Mouse (Mus musculus): ENCODE data around the gene 3110040M04Rik.
"Not testable (repeated sequence)": the region's sequence is repeated elsewhere in the genome, so short reads cannot be mapped to it uniquely, and the experiment has no call there.

The 3110040M04Rik gene

DNA sequence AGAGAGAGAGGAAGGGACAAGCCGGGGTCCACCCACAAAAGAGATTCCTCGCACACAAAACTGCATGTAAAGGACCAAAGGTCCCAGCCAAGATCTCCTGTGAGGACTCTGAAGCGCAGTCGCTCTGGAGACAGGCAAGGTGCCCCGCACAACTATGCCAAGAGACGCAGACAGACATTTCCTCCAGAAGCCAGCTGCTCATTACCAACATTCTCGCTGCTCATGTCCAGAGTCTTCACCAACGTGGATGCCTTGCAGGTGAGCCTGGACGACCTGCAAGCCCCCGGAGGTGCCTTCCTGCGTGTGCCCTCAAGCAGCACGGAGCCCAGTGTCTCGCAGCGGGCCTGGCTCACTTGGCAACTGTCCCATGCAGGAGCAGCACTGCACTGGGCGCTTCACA is 11.2 kb upstream of the 3110040M04Rik start:
- DNase-seq = not testable (repeated sequence)

GRCm38 (mm10) chr1:151195986-151196385 is 7.9 kb upstream of the 3110040M04Rik start:
- DNase-seq = not testable (repeated sequence)

DNA sequence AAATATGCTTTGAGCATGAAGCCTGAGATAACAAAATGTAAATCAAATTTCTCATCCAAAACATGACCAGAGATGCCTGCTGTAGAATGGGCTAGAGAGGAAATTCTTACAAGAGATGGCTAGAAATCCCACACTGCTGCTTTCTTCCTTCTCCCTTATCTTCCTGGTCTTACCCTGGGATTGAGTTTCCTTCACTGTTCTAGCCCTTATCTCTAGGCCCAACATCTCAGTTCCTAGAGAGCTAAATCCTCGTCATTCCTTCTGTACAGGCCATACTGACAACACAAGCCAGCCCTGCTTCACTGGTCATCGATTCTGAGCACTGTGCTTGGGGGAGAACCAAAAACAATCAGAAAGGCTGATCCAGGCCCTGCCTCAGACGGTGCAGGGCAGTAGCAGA is 7.2 kb upstream of the 3110040M04Rik start:
- DNase-seq = not testable (repeated sequence)

GRCm38 (mm10) chr1:151198120-151198519 is 5.8 kb upstream of the 3110040M04Rik start, which contains the start of gene Gm47995:
Gm47995 (plus strand) TSS chr1:151198448.
- not testable (repeated sequence) for DNase-seq

- not testable (repeated sequence) for DNase-seq
These were observed 3.3 kb upstream of the 3110040M04Rik start for GRCm38 (mm10) chr1:151200620-151201019.

DNA sequence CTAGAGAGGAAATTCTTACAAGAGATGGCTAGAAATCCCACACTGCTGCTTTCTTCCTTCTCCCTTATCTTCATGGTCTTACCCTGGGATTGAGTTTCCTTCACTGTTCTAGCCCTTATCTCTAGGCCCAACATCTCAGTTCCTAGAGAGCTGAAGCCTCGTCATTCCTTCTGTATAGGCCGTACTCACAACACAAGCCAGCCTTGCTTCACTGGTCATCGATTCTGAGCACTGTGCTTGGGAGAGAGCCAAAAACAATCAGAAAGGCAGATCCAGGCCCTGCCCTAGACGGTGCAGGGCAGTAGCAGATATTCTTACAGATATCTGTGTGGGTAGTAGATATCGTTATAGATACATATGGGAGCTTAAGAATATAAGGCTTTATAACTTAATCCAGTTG is 1.1 kb upstream of the 3110040M04Rik start:
- DNase-seq = not testable (repeated sequence)

GRCm38 (mm10) chr1:151208493-151208892 is 4.6 kb downstream of the 3110040M04Rik start:
- DNase-seq = not testable (repeated sequence)

DNA sequence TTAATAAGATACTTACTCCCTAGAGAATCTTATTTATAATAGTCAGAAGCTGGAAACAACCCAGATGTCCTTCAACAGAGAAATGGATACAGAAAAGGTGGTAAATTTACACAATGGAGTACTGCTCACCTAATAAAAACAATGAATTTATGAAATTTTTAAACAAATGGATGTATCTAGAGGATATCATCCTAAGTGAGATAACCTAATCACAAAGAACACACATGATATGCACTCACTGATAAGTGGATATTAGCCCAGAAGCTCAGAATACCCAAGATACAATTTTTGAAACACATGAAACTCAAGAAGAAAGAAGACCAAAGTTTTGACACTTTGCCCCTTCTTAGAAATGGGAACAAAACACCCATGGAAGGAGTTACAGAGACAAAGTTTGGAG is 5.0 kb downstream of the 3110040M04Rik start:
- DNase-seq = not testable (repeated sequence)

DNA sequence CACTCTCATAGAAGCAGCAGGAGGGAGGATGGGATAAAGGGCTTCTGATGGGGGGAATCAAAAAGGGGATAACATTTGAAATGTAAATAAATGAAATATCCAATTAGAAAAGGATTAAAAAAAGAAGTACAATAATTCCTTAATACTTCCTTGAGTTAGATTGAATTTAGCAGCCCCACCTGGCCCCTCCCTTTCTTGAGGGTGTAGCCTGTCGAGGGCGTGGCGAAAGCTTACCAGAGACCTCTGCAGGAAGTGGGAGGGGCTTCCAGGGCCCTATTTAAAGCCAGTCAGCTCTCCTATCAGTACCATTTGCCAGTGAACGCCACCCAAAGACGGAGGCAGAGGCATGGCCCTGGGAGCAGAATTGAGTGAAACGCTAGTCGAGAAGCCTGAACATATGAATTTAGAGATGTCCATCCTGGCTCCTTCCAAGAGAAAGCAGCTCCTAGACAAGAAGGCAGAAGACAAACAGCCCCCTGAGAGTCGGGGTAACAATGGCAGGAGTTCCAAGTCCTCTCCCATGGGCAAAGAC is 6.0 kb downstream of the 3110040M04Rik start, which contains the start of gene Gm47996:
Gene Gm47996 (plus strand): TSS at position 308 of the 532 bp plus-strand sequence.
- not testable (repeated sequence) for DNase-seq

- DNase-seq = not testable (repeated sequence)
These were observed 7.7 kb downstream of the 3110040M04Rik start for GRCm38 (mm10) chr1:151211666-151212065.

GRCm38 (mm10) chr1:151214862-151215261 is 10.9 kb downstream of the 3110040M04Rik start:
- no peak for DNase-seq

GRCm38 (mm10) chr1:151215985-151216384 is 12.1 kb downstream of the 3110040M04Rik start:
- no peak for DNase-seq

- no peak for DNase-seq
These were observed 12.5 kb downstream of the 3110040M04Rik start for GRCm38 (mm10) chr1:151216417-151216816.

GRCm38 (mm10) chr1:151219045-151219444 is 15.1 kb downstream of the 3110040M04Rik start:
- DNase-seq = no peak

DNA sequence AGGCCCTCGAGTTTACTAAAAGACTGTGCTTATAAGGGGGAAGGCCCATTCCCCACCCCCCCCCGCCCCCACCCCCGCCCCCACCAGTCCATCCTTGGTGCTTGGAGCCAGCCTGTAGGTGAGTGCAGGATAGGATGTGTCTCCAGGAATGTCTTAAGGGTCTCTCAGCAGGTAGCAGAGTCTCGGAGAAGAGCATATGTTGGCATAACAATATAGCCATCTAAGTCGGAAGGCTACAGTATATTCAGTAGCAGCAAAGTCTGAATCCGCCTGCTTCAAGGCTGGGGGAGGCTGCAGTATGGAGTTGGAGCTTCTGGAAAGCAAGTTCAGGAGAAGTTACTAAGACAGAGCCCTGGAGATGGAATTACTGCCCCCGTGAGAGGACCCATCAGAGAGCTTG is 16.2 kb downstream of the 3110040M04Rik start:
- DNase-seq = no peak

DNA sequence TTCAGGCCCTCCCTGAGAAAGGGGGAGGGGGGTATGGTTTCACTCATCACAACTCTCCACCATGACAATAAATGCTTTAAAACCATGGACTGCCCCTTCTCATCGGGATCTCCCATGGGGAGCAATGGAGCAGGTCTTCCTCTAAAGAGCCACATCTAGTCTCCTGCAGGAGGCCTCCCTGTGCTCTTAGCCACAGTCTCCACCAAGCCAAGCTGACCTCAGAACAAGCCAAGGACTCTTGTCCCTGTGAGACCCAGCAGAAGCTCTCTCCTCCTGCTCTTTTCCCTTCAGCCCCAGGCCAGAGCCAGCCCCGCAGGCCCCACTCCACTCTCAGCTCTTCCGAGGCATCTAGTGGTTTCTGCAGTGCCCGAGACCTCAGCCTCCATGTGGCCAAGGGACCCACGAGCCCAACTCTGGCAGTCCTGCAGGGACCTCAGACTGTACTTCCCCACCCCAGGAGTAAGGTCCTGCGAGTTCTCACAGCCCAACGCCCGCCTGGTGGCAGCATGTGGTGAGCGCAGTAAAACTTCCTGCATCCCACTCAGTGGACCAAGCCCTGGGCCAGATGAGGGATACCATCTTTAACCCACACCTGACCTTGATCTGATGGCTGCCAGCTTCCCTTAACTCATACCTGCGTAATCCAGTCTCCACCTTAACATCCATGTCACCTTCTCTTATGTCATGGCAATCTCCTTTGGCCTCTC is 18.8 kb downstream of the 3110040M04Rik start:
- DNase-seq = no peak

GRCm38 (mm10) chr1:151223377-151223776 is 19.5 kb downstream of the 3110040M04Rik start:
- no peak for DNase-seq

GRCm38 (mm10) chr1:151224536-151224935 is 20.6 kb downstream of the 3110040M04Rik start:
- no peak for DNase-seq

DNA sequence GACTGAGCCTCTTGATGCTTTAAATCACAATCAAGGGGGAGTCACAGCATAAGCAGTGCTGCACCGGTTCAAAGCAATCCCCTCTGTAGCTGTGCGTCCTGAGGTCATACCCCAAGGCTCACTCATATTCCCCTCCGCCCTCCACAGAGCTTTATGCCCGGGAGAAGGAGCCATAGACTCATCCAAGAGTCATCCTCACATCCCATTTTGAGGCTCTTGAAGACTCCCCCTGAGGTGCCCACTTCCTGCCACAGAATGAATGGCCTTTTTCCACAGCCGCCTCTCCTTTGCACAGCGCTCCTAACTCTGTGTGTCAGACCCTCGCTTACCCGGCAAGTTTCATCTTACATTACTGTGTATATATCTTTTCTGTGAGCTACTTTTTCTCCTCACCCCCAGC is 23.6 kb downstream of the 3110040M04Rik start:
- no peak for DNase-seq

DNA sequence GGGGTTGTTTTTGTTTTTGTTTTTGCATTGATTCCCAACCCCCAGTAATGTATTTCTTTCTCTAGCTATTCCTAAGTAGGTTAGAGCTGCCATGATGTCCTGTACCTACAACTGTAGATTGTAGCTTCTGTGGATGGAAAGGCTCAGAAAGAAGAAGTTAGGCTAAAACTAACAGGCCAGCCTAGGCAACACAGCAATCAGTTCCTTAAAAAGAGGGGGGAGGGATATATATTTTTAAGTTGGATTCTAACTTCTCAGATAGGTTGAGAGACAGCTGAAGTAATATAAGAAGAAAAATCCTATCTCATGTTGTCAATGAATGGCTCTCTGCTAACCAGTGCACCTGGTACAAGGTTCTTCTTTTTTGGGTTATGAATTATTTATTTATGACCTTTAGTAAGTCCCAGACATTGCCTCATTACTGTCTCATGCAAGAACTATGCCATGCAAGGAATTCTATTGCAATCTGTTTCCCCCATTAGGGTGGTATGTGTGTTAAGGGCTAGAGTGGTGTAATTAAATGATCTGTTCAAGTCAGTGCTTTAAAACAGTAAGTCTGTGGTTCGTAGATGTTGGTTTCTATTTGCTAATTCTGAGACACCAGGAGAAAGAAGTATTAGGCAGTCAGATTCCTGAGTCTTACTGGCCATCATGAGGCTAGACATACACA is 24.5 kb downstream of the 3110040M04Rik start:
- DNase-seq = no peak

DNA sequence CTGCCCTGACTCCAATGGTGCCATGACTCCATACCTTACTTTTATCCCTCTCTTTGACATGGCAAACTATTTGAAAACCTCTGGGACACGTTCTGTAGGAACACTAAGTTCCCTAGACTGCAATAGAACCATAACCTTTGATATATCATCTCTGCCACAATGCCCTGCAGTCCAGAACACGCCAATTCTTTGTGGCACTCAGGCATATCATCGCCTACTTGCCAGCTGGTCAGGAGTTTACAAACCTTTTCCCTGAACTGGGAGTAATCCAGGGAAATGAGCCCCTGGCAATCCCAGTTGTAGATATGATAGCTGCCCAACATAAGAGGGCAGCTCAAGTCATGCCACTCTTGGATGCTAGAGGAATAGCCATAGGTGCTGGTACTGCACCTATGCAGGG is 28.4 kb downstream of the 3110040M04Rik start:
- no peak for DNase-seq

DNA sequence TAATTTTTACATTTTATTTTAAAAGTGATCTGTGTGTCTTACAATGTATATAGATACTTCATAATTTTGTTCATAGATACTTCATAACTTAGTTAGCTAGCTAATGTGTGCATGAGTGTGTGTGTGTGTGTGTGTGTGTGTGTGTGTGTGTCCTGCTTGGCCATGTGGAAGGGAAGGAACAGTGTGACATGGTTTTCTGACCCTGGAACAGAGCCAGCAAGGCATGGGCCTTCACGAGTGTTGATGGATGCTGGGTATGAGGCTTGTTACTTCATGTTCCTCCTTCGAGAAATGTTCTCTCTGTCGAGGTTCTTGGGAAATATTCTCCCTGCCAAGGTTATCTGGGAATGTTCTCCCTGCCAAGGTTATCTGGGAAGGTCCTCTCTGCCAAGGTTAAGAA is 29.8 kb downstream of the 3110040M04Rik start:
- DNase-seq = no peak

- no peak for DNase-seq
These were observed 31.7 kb downstream of the 3110040M04Rik start for GRCm38 (mm10) chr1:151235574-151235973.
